Mouse (Mus musculus) bone marrow, adult 2 months (tissue): Measurements from ENCODE around the gene Bcas1. TPM values are rescaled to one million over a fixed set of nuclear protein-coding genes. Genes with fewer than 3 reads are reported as not detected.

Experiments used
- H3K27ac ChIP-seq: fragments of 200-500 bp; 2 replicates; pipeline ENCODE4 v1.5.1; 2012; ENCODE audit warnings: low read depth, mild to moderate bottlenecking, control low read depth, inconsistent platforms, low read length; ENCODE audit not compliant: control insufficient read depth, poor library complexity, insufficient read depth
- H3K4me1 ChIP-seq: fragments of 200-500 bp; 2 replicates; pipeline ENCODE4 v1.6.1; 2011; ENCODE audit warnings: low read length; ENCODE audit not compliant: control insufficient read depth, insufficient read depth
- H3K4me3 ChIP-seq: fragments of 200-500 bp; replicated peaks from 2 replicates; pipeline ENCODE3; 2011; ENCODE audit warnings: mild to moderate bottlenecking, low read depth, low read length, control low read depth; ENCODE audit not compliant: control insufficient read depth
- CTCF ChIP-seq: fragments of 200-500 bp; IDR thresholded peaks from 2 replicates; pipeline ENCODE4 v1.5.1; 2011; ENCODE audit warnings: low read length, control low read depth; ENCODE audit not compliant: control insufficient read depth, insufficient read depth
- POLR2A ChIP-seq: fragments of 200-500 bp; IDR thresholded peaks from 2 replicates; pipeline ENCODE4 v1.6.1; 2011; ENCODE audit warnings: low read depth, mild to moderate bottlenecking, control low read depth, low read length, borderline replicate concordance; ENCODE audit not compliant: control insufficient read depth
- WGBS: fragments of 180-500 bp; shearing (Covaris S2); methylation state at CpG from one replicate; pipeline ENCODE4 v1.1.7; 2018; 5-methylcytosine and 5-hydroxymethylcytosine counted together
- polyA plus RNA-seq: library from polyadenylated mRNA; stranded (reverse); fragments of >200 nt; gene quantifications from 2 replicates; pipeline ENCODE4 v1.2.4, GENCODE M21; 2011; ENCODE audit warnings: low replicate concordance; ENCODE audit not compliant: missing spikeins, insufficient read depth, insufficient read length

Bcas1 gene
- polyA plus RNA-seq, 1 experiment: 2.4 TPM

- no peak overlapping the region for H3K27ac ChIP-seq
- H3K4me3 ChIP-seq: no peak overlapping the region
- TF ChIP-seq CTCF: no peak
- no peak for TF ChIP-seq POLR2A
- WGBS: 89% methylated on average over 1 of the region's 1 CpGs
- H3K4me1 ChIP-seq: peaks cover 1% of the 10 kb centered on the region; the same call in 1 of the 2 replicates
Observed at GRCm38 (mm10) chr2:170384770-170385169, 42.9 kb downstream of the Bcas1 start.

- TF ChIP-seq CTCF (no peak), POLR2A (no peak)
- Histone ChIP-seq H3K27ac (no peak overlapping the region), H3K4me3 (no peak overlapping the region), H3K4me1 (no peaks in the 10 kb centered on the region)
- 32% methylated on average over 10 of the region's 10 CpGs for WGBS
Observed at GRCm38 (mm10) chr2:170373391-170373790, 54.3 kb downstream of the Bcas1 start.

GRCm38 (mm10) chr2:170365676-170366075, 62.0 kb downstream of the Bcas1 start:
- H3K4me1 ChIP-seq: no peaks in the 10 kb centered on the region
- no peak for TF ChIP-seq POLR2A
- TF ChIP-seq CTCF: no peak
- no peak overlapping the region for H3K4me3 ChIP-seq
- H3K27ac ChIP-seq: no peak overlapping the region
- 91% methylated on average over 2 of the region's 2 CpGs for whole genome bisulfite sequencing

- H3K27ac ChIP-seq: no peak overlapping the region
- WGBS: 73% methylated on average over 3 of the region's 3 CpGs
- TF ChIP-seq POLR2A (no peak), CTCF (no peak)
Observed at GRCm38 (mm10) chr2:170365271-170365670, 62.4 kb downstream of the Bcas1 start.

GRCm38 (mm10) chr2:170356667-170357374, 70.8 kb downstream of the Bcas1 start:
- Histone ChIP-seq H3K4me3 (no peak overlapping the region), H3K4me1 (no peaks in the 10 kb centered on the region), H3K27ac (no peak overlapping the region)
- TF ChIP-seq CTCF (peak; percentile 53; the same call in 1 of the 2 replicates), POLR2A (no peak)
- 69% methylated on average over 16 of the region's 16 CpGs for WGBS

More at GRCm38 (mm10) chr2:170365271-170365670, 62.4 kb downstream of the Bcas1 start:
- no peak overlapping the region for H3K4me3 ChIP-seq
- no peaks in the 10 kb centered on the region for H3K4me1 ChIP-seq

GRCm38 (mm10) chr2:170354963-170355367, 72.7 kb downstream of the Bcas1 start:
- H3K4me3 ChIP-seq: no peak overlapping the region
- WGBS: 19% methylated on average over 10 of the region's 10 CpGs
- TF ChIP-seq CTCF (peak; percentile 60), POLR2A (no peak)
- H3K4me1 ChIP-seq: no peaks in the 10 kb centered on the region
- no peak overlapping the region for H3K27ac ChIP-seq

GRCm38 (mm10) chr2:170352273-170352672, 75.4 kb downstream of the Bcas1 start:
- 86% methylated on average over 4 of the region's 4 CpGs for WGBS
- Histone ChIP-seq H3K4me3 (no peak overlapping the region), H3K27ac (no peak overlapping the region), H3K4me1 (no peaks in the 10 kb centered on the region; the same call in 1 of the 2 replicates)
- TF ChIP-seq CTCF: no peak
- no peak for TF ChIP-seq POLR2A

- TF ChIP-seq CTCF: no peak
- TF ChIP-seq POLR2A: no peak
- WGBS: 55% methylated on average over 6 of the region's 6 CpGs
Observed at GRCm38 (mm10) chr2:170351847-170352246, 75.8 kb downstream of the Bcas1 start.

GRCm38 (mm10) chr2:170349784-170350183, 77.9 kb downstream of the Bcas1 start:
- TF ChIP-seq POLR2A (no peak), CTCF (no peak)
- H3K4me1 ChIP-seq: peaks cover 3% of the 10 kb centered on the region; the same call in 1 of the 2 replicates
- 51% methylated on average over 5 of the region's 5 CpGs for WGBS
- H3K27ac ChIP-seq: no peak overlapping the region
- no peak overlapping the region for H3K4me3 ChIP-seq

More at GRCm38 (mm10) chr2:170351847-170352246, 75.8 kb downstream of the Bcas1 start:
- no peak overlapping the region for H3K27ac ChIP-seq
- H3K4me3 ChIP-seq: no peak overlapping the region
- H3K4me1 ChIP-seq: no peaks in the 10 kb centered on the region; the same call in 1 of the 2 replicates
